9 mouse cellular contexts compared by ENCODE assay signal in the genomic region with DNA sequence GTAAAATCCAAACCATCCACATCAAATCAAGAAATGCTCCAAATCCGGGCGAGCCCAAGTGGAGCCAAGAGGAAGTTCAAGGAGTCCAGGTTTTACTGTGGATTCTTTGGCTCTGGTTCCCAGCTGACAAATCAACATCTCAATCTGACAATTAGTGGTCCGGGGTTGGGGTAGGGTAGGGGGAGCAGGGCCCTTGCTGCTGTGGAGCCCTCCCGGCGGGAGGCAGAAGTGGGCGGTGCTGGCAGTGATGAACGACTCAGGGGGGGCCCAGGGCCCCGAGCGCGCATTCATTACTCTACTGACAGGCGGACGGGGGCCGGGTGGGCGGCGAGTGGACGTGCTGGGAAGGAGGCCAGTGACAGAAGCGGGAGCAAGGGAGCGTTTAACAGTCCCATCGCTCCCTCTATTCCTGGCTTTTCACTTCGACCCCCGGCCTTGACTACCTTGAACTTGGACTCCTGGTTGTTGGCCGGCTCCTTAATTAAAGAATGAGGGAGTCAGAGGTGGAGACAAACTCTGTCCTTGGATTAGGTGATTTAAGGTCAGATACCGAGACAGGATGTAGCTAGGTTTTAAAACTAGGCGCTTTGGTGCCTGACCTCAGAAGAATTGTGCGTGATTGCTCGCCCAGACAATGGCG. TPM values are rescaled to one million over a fixed set of nuclear protein-coding genes. Genes with fewer than 3 reads are reported as not detected.
DNase-seq lines count a peak whose midpoint lies in the region; ATAC-seq and TF ChIP-seq lines count a peak whose summit lies in the region.
"Had no signal": no experiment of that assay in that cellular context is flagged by ENCODE, and none has a peak within 500 bp of the region (broad histone marks: within the 10 kb centered on the region; RNA-seq: fewer than 3 reads in every experiment).

No protein-coding gene starts in this region.

- H3K4me1 ChIP-seq in heart, embryonic 10.5 days, result peaks cover 56% of the 10 kb centered on the region
- H3K4me1 ChIP-seq in lung, postnatal 0 days (ENCODE audit: insufficient read depth, low read depth, low read length), result peaks cover 3% of the 10 kb centered on the region; the same call in 1 of the 2 replicates
- H3K4me1 ChIP-seq in intestine, embryonic 15.5 days (replicated peaks), result peaks cover 43% of the 10 kb centered on the region
- peaks cover 53% of the 10 kb centered on the region for H3K4me1 ChIP-seq in neural tube, embryonic 15.5 days

- no peak overlapping the region for H3K9ac ChIP-seq in lung, postnatal 0 days (replicated peaks; ENCODE audit: low read depth)
- no peak overlapping the region for H3K9ac ChIP-seq in intestine, embryonic 15.5 days
- no peak overlapping the region for H3K9ac ChIP-seq in neural tube, embryonic 15.5 days (replicated peaks)

- no peak overlapping the region for H3K27ac ChIP-seq in heart, embryonic 10.5 days
- no peak overlapping the region for H3K27ac ChIP-seq in lung, postnatal 0 days (ENCODE audit: low read length)
- H3K27ac ChIP-seq in intestine, embryonic 15.5 days, result no peak overlapping the region
- no peak overlapping the region for H3K27ac ChIP-seq in neural tube, embryonic 15.5 days (replicated peaks)

- no peak for TF ChIP-seq EP300 in lung, postnatal 0 days (IDR thresholded peaks at IDR 0.05)

- WGBS in heart, embryonic 10.5 days, result 2% methylated on average over 27 of the region's 27 CpGs
- 2% methylated on average over 27 of the region's 27 CpGs for WGBS in lung, postnatal 0 days
- 3% methylated on average over 27 of the region's 27 CpGs for WGBS in intestine, embryonic 15.5 days
- WGBS in neural tube, embryonic 15.5 days, result under 1% methylated on average over 27 of the region's 27 CpGs

- ATAC-seq in lung, postnatal 0 days, result no peak
- ATAC-seq in intestine, embryonic 15.5 days, result no peak
- ATAC-seq in neural tube, embryonic 15.5 days (ENCODE audit: low FRiP score), result peak; percentile 25; the same call in 1 of the 2 replicates

- peaks cover 98% of the 10 kb centered on the region for H3K27me3 ChIP-seq in heart, embryonic 10.5 days (ENCODE audit: insufficient read depth, poor library complexity, severe bottlenecking)
- H3K27me3 ChIP-seq in lung, postnatal 0 days (replicated peaks; ENCODE audit: insufficient read depth, low read length), result peaks cover 86% of the 10 kb centered on the region
- peaks cover 89% of the 10 kb centered on the region for H3K27me3 ChIP-seq in intestine, embryonic 15.5 days (replicated peaks)
- H3K27me3 ChIP-seq in neural tube, embryonic 15.5 days (replicated peaks), result peaks cover 76% of the 10 kb centered on the region

- 0 out of 2 replicates have a peak overlapping the region, but pooled peaks have one; percentile 3 for H3K4me3 ChIP-seq in heart, embryonic 10.5 days
- H3K4me3 ChIP-seq in lung, postnatal 0 days (ENCODE audit: low read depth, low read length), result 0 out of 2 replicates have a peak overlapping the region, but pooled peaks have one; percentile 3
- H3K4me3 ChIP-seq in intestine, embryonic 15.5 days (replicated peaks), result no peak overlapping the region
- H3K4me3 ChIP-seq in neural tube, embryonic 15.5 days (replicated peaks), result no peak overlapping the region

- no peaks in the 10 kb centered on the region for H3K36me3 ChIP-seq in heart, embryonic 10.5 days
- H3K36me3 ChIP-seq in lung, postnatal 0 days (ENCODE audit: insufficient read depth, low read length), result no peaks in the 10 kb centered on the region
- no peaks in the 10 kb centered on the region for H3K36me3 ChIP-seq in intestine, embryonic 15.5 days
- H3K36me3 ChIP-seq in neural tube, embryonic 15.5 days, result no peaks in the 10 kb centered on the region

- H3K4me2 ChIP-seq in lung, postnatal 0 days (replicated peaks; ENCODE audit: low read depth, low read length), result no peak overlapping the region
- peak overlapping the region; percentile 32 for H3K4me2 ChIP-seq in intestine, embryonic 15.5 days (replicated peaks)
- peak overlapping the region; percentile 38 for H3K4me2 ChIP-seq in neural tube, embryonic 15.5 days

- no peaks in the 10 kb centered on the region for H3K9me3 ChIP-seq in heart, embryonic 10.5 days
- H3K9me3 ChIP-seq in lung, postnatal 0 days (ENCODE audit: low read length), result no peaks in the 10 kb centered on the region
- H3K9me3 ChIP-seq in intestine, embryonic 15.5 days, result no peaks in the 10 kb centered on the region
- H3K9me3 ChIP-seq in neural tube, embryonic 15.5 days (replicated peaks), result no peaks in the 10 kb centered on the region

- TF ChIP-seq CTCF in lung, postnatal 0 days (IDR thresholded peaks at IDR 0.05), result no peak

- DNase-seq in heart, embryonic 10.5 days (ENCODE audit: low spot score), result no peak
- no peak for DNase-seq in heart, adult 18-20 months
- no peak for DNase-seq in lung, postnatal 0 days (ENCODE audit: low spot score)
- DNase-seq in lung, postnatal 14 days, result no peak
- no peak for DNase-seq in urinary bladder, postnatal 25 days (ENCODE audit: low spot score)
- DNase-seq in frontal cortex, adult 2 months (ENCODE audit: extremely low spot score in 1 of 2, low spot score in 1 of 2), result no peak

RNA-seq across cellular contexts. Expression of gene Dnajc22, which starts 1.8 kb away (rescaled TPM):
- polyA plus RNA-seq in heart, embryonic 10.5 days (2016; fragmentation: Nextera tagmentation; extraction: Ambion mirVana), result 2.7 and 7.5 TPM in 2 replicates
- total RNA-seq in heart, adult 18-20 months (2021), result 1 to 10 TPM in 1 of 2 experiments, under 1 TPM in 1; 0.37 to 1.2 TPM
- 0.50 and 0.96 TPM in 2 replicates for polyA plus RNA-seq in lung, postnatal 0 days (2015; fragmentation: Nextera tagmentation; extraction: Ambion mirVana)
- polyA plus RNA-seq in intestine, embryonic 15.5 days (2015; fragmentation: Nextera tagmentation; extraction: Ambion mirVana), result 37.4 and 39.0 TPM in 2 replicates
- polyA plus RNA-seq in neural tube, embryonic 15.5 days (2015; fragmentation: Nextera tagmentation; extraction: Ambion mirVana), result 0.47 and 2.3 TPM in 2 replicates
- 0.06 TPM in 1 of 2 replicates, not detected in the other for polyA plus RNA-seq in frontal cortex, adult 2 months (2012; rRNA removed)

RNA-seq across cellular contexts. Expression of gene C1ql4, which starts 7.1 kb away (rescaled TPM):
- polyA plus RNA-seq in heart, embryonic 10.5 days (2016; fragmentation: Nextera tagmentation; extraction: Ambion mirVana), result 0.12 and 0.20 TPM in 2 replicates
- total RNA-seq in heart, adult 18-20 months (2021), result not detected
- polyA plus RNA-seq in lung, postnatal 0 days (2015; fragmentation: Nextera tagmentation; extraction: Ambion mirVana), result not detected in 2 replicates
- polyA plus RNA-seq in intestine, embryonic 15.5 days (2015; fragmentation: Nextera tagmentation; extraction: Ambion mirVana), result 0.09 TPM in 1 of 2 replicates, not detected in the other
- 2.4 and 3.6 TPM in 2 replicates for polyA plus RNA-seq in neural tube, embryonic 15.5 days (2015; fragmentation: Nextera tagmentation; extraction: Ambion mirVana)
- polyA plus RNA-seq in frontal cortex, adult 2 months (2012; rRNA removed), result not detected in 2 replicates
- total RNA-seq: liver, adult 2 months had no signal

RNA-seq across cellular contexts. Expression of gene Troap, which starts 20.4 kb away (rescaled TPM):
- polyA plus RNA-seq in heart, embryonic 10.5 days (2016; fragmentation: Nextera tagmentation; extraction: Ambion mirVana), result 35.7 TPM in 2 replicates
- total RNA-seq in heart, adult 18-20 months (2021), result under 1 TPM in 1 of 2 experiments, not detected in 1; 0.28 TPM
- polyA plus RNA-seq in lung, postnatal 0 days (2015; fragmentation: Nextera tagmentation; extraction: Ambion mirVana), result 0.95 and 0.99 TPM in 2 replicates
- 24.7 and 25.4 TPM in 2 replicates for polyA plus RNA-seq in intestine, embryonic 15.5 days (2015; fragmentation: Nextera tagmentation; extraction: Ambion mirVana)
- polyA plus RNA-seq in neural tube, embryonic 15.5 days (2015; fragmentation: Nextera tagmentation; extraction: Ambion mirVana), result 4.6 and 10.3 TPM in 2 replicates
- polyA plus RNA-seq in frontal cortex, adult 2 months (2012; rRNA removed), result 0.62 and 1.3 TPM in 2 replicates
- total RNA-seq: liver, adult 2 months had no signal
- polyA plus RNA-seq: liver, adult 2 months had no signal

RNA-seq across cellular contexts. Expression of gene Spats2, which starts 31.0 kb away (rescaled TPM):
- polyA plus RNA-seq in heart, embryonic 10.5 days (2016; fragmentation: Nextera tagmentation; extraction: Ambion mirVana), result 42.1 and 58.5 TPM in 2 replicates
- 1 to 10 TPM; 7.1 to 7.7 TPM for total RNA-seq in heart, adult 18-20 months (2021)
- 13.7 and 16.3 TPM in 2 replicates for polyA plus RNA-seq in lung, postnatal 0 days (2015; fragmentation: Nextera tagmentation; extraction: Ambion mirVana)
- 26.6 and 34.7 TPM in 2 replicates for polyA plus RNA-seq in intestine, embryonic 15.5 days (2015; fragmentation: Nextera tagmentation; extraction: Ambion mirVana)
- polyA plus RNA-seq in neural tube, embryonic 15.5 days (2015; fragmentation: Nextera tagmentation; extraction: Ambion mirVana), result 28.9 and 35.4 TPM in 2 replicates
- 36.9 and 39.7 TPM in 2 replicates for polyA plus RNA-seq in frontal cortex, adult 2 months (2012; rRNA removed)

RNA-seq across cellular contexts. Expression of gene Prph, which starts 39.8 kb away (rescaled TPM):
- polyA plus RNA-seq in heart, embryonic 10.5 days (2016; fragmentation: Nextera tagmentation; extraction: Ambion mirVana), result 0.36 and 1.1 TPM in 2 replicates
- total RNA-seq in heart, adult 18-20 months (2021), result under 1 TPM in 1 of 2 experiments, not detected in 1; 0.15 TPM
- polyA plus RNA-seq in lung, postnatal 0 days (2015; fragmentation: Nextera tagmentation; extraction: Ambion mirVana), result 0.32 and 0.42 TPM in 2 replicates
- polyA plus RNA-seq in intestine, embryonic 15.5 days (2015; fragmentation: Nextera tagmentation; extraction: Ambion mirVana), result 46.9 and 48.1 TPM in 2 replicates
- 185 and 209 TPM in 2 replicates for polyA plus RNA-seq in neural tube, embryonic 15.5 days (2015; fragmentation: Nextera tagmentation; extraction: Ambion mirVana)
- 0.69 and 0.90 TPM in 2 replicates for polyA plus RNA-seq in frontal cortex, adult 2 months (2012; rRNA removed)

Comparison
In these comparisons a context has a peak if more than half of its experiments do, and no peak if none do; other contexts are left out.
1. H3K4me3 ChIP-seq: peak in heart, embryonic 10.5 days (single experiment) and lung, postnatal 0 days (single experiment); none in intestine, embryonic 15.5 days (single experiment) and neural tube, embryonic 15.5 days (single experiment).